Mouse (Mus musculus) adipocyte (in vitro differentiated cells): Measurements from ENCODE around the gene Irx3.

Experiments used
- DNase-seq: peaks from one replicate; pipeline ENCODE4 v3.0.0-alpha.2; 2016; ENCODE audit warnings: low spot score

Irx3 gene

DNA sequence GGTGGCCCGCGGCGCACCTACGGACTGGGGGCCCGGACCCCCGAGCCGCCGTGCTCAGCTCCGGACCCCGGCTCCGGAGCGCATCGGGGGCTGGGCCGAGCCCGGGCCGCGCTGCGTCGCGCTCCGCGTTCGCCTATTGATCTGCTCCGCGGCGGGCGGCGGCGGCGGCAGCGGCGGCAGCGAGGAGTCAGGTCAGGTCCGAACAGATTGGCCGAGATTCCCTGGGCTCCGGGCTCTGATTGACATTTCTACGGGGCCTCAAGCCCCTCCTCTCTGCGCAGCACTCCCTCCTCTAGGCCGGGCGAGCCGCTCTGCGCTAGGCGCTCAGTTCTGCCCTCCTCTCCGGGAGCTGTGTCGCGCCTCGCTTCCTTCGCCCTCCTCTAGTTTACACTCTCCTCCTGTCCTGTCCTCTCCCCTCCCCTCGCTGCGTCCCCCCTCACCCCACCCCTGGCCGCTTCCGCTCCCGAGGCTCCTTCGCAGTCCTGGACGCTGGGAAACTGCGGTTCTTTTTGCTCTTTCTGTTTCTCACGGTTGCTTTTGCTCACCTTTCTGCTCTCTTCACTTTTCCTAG lies 541 bp downstream of the Irx3 start:
- DNase-seq, result peak; percentile 83

DNA sequence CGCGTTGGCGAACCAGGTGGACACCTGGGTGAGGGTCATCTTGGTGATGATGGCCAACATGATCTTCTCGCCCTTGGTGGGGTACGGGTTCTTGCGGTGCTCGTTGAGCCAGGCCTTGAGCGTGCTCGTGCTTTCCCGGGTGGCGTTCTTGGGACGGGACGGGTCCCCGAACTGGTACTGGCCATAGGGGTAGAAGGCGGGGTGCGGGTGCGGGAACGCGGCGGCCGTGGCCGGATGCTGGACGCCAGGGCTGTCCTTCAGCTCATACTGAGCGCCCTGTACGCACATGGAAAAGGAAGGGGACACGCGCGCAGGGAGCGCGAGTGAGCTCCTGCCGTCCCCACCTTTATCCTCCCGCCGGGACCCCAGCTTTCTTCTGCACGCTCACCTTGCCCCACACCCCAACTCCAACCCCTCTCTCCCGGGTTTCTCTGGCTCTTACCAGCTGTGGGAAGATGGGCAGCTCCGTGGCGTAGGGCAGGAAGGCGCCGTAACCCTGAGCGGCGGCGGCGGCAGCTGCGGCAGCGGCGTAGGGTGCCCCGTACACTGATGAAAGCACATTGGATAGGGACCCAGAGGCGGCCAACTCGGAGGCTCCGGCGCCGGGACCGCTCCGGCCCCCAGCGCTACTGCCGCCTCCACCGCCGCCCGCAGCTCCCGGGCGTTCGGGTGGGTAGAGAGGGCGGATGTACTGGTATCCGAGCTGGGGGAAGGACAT lies 1.2 kb downstream of the Irx3 start:
- DNase-seq, result peak; percentile 16

DNA sequence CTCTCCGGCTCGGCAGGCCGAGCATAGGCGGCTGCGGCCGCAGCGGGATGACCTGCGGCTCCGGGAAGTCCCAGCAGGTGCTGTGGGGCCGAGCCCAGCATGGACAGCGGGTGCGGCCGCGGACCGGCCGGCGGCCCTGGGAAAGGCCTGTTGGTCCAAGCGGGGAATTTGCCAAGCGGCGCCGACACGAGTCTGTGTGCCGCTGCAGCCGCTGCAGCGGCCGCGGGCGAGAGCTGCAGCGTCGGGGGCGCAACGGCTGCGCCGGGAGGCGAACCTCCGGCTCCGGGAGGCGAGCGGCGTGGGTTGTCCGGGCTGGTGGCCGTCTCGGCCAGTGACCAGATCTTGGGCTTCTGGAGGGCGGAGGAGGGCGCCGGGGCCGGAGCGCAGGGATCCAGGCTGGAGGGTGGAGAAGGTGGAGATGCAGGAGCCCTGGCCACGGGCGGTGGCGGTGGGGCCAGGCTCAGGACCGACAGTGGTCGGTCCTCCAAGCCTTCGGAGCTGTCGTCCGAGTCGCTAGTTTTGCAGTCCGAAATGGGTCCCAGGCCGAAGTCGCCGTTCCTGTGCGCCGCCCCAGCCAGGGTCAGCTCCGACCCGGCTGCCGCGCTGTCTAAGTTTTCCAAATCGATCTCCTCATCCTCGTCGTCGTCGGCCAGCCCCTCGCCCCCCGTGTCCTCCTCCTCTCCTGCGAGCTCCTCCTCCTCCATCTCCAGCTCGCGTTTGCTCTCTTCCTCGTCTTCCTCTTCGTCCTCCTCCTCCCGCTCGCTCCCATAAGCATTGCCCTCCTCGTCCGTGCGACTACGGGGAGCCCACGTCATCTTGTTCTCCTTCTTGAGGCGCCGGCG lies 2.0 kb downstream of the Irx3 start:
- no peak for DNase-seq

DNA sequence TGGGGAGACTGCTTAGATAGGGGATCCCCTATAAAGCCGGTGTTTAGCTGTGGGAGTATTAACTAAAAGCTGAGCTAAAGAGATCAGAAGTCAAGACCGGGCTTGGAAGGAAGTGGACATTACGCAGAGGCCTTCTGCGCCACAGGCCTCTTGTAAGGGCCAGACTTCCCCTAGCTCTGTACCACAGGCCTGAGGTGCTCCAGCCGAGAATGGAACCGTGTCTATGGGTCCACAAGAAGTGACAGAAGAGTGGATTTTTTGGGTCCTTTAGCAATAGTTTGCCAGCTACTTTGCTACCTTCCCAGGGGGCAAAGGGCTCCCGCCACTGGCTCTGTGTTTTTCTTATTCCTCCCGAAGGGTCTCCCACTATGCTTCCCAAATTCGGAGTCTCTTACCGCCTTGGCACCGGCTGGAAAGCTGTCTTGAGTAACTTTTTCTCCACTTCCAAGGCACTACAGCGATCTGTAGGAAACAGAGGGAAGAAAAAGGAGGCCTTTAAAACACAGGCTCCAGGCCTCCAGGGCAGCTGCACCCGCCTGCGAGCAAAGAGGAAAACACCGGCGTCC lies 2.8 kb downstream of the Irx3 start:
- no peak for DNase-seq

DNA sequence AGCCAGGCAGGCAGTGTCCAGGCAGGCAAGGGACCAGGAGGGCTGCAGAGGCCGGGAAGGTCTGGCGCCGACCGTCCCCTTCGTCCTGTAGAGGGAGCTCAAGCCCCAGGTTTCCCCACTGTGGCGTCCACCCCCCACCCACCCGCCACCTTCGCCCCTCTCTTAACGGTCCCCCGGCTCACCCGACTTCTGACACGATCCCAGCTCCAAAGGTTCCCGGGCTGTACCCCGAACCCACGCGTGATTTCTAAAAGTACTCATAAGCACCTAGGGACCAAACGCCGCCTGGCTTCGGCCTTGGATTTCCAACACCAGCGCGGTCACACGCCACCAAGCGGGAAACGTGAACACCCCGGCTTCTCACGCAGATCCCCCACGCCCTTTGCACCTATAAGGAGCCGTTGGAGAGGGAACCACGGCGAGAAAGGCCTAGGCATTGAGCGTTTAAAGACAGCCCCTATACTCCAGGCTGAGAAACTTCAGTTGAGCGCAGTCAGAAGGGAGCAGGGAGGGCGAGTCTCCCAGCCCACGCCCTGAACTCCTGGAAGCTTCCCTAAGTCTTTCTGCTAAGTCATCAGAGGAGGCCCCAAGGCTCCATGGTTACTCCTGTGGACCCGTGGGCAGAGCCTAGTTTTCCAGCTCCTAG lies 4.1 kb downstream of the Irx3 start:
- DNase-seq, result no peak

DNA sequence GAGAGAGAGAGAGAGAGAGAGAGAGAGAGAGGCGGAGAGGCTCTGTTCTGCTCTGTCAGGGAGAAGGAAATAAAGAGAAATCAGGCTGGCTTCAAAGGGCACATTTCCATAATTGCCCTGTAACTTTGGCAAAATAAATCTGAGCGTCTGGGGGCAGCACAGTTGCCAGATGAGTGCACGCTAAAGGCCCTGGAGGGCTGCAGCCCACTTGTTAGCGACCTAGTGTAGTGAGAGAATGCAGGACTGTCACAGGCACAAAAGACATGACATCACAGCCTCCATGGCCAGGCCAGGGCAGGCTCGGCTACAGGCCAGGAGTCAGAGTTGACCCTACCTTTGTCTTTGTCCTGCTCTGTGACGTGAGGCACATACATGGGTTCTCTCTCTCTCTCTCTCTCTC lies 8.0 kb downstream of the Irx3 start:
- DNase-seq, result no peak

DNA sequence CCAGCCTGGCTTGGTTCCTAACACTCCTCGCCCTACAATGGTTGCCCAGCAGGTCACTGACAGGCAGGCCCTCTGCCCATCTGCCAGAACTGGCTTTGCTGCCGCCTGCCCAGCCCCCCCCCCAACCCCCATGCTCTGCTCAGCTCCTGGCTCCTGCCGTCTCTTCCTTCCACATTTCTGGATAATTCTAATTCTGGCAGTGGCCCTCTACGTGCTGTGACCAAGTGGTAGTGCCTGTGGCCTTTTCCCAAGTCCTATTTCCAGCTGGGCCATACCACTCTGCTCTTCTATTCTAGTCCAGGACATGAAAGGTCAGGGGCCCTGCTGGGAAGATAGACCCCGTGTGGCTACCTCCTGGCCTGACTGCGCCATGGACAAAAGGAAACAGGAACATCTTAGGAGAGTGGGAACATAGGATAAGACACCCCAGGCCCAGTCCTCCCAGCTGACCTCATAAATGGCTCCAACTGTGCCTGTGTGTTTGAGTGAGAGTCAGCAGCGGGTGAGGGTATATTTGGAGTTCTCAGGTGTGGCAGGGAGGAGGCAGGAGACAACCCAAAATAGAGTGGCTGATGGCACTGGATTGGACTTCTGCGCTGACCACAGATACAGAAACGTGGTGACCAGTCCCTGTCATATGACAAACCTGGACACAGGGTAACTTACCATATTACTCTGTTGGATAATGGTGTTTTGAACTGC lies 14.5 kb downstream of the Irx3 start:
- DNase-seq, result no peak

DNA sequence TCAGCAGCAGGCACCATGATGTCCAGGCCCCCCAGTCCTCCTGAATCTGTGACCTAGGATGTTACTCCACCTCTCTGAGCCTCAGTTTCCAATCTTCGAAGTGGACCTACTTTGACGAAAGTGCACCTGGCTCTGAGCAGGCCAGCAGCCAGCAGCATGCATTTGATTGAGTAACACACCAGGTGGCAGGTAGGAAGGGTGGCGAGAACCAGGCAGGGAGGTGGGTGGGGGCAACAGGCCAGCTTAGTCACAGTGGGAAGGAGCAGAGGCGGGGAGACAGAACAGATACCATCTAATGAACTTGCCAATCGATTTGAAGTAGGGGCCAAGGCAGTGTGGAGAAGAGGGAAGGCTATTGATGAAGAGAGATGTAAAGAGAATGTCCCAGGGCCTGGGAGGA lies 18.9 kb downstream of the Irx3 start:
- no peak for DNase-seq

DNA sequence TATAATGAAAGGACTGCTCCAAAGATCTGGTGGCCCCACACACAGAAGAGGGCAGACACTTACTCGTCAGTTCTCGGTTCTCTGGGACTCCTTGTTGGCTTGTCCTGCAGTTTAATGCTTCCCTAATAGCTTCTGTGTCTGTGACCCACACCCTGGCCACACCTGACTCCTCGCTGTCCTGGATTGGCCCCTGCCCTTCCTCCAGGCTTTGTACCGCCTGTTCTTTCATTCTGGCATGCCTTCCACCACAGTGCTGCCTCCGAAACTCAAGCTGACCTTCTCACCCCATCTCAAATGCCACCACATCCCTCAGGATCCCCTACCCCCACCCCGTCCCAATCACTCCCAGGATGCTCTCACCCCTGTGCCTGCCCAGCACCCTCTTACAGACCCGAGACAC lies 19.7 kb downstream of the Irx3 start:
- DNase-seq, result no peak

DNA sequence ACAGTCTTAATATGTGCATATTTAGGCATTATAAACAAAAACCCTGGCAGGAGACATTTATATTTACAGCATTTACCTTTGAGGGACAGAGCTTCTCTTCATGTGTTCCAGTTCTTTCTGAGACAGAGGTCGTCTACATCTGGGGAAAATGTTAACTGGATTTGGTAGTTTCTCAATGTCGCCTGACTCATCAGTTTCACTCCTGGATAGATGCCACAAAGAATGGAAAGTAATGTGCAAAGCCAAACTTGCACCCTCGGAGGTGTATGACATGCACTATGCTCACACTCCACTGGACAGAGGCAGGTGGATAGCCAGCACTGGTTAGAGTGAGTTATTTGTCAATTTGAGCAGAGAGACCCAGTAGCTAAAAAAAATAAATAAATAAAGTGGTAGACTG lies 21.2 kb downstream of the Irx3 start:
- peak; percentile 80 for DNase-seq

DNA sequence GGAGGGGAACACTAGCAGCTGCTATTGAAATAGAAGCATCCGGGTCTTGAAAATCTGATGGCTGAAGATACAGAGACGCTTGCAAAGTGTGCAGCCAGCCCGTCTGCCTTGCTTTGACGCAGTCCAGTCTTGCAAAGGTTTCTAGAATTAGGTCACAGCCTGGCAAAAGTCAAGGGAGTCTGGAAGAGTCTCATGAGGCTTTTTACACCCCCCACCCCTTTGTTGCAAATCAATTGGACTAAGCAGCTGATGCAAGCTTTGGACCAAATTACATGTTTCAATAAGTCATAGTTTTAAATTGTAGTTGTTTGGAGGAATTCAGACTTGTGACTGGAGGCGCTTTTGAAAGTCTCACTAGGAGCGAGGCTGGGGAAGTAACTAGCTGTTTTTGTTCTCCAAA lies 33.0 kb downstream of the Irx3 start:
- peak; percentile 63 for DNase-seq

DNA sequence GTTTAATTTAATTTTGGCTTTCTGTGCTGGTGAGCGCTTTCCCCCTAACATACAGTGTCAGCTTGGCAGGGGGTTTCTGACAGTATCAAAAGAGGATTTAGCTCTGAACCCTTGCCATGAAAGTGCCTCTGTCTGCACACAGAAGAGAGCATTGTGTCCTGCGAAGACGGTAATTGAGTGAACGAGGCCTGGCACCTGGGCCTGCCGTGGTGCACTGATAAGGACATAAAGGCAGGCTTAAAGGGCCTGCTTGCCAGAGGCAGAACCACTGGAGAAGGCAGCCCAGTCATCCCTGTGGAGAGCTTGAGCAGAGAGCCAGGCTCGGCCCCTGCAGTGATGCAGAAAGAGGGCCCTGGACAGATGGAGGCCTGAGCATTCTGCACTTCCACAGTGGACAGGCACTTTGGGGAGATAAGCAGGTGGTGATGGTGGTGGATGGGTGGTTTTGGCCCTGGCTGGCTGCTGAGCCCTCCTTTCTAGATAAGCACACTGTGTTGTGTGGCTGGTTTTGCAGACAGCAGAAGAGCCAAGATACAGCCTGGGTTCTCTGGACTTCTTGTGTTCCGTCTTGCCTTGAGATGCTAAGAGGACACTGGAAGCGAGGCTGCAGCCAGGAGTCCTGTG lies 36.3 kb downstream of the Irx3 start:
- no peak for DNase-seq

DNA sequence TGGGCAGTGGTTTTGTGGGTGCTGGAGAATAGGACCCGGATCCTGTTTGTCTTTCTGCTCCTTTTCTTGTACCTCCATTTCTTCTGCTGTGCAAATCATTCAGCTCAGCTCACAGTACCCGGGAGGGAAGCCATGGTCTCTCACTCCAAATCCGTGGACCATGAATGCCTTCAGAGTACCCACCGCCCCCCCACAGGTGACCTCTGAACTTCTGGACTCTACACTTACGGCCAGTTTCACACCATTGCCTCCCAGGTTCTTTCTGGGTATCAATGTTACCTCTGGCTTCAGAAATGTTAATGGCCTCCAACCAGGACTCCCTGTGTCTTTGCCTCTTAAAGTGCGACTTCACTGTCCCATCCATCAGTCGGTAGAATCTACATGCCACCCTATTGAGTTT lies 46.3 kb downstream of the Irx3 start:
- DNase-seq, result no peak

DNA sequence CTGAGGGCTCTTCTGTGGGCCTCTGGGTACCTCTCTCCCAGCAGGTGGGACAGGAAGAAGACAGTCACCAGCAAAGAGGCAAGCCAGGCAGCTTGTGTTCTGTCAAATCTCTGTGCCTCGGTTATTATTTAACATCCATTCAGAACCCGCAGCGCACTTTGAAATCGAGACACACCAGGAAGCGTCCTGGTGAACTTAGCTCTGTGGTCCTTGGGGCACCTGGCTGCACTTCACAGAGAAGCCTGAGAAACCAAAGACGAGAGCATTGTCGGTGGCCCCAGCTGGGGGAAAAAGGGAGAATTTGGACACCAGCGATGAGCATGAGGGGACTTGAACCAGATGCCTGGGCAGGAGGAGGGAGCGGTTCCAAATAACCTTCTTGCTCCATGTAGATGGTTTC lies 46.8 kb downstream of the Irx3 start:
- DNase-seq, result no peak

DNA sequence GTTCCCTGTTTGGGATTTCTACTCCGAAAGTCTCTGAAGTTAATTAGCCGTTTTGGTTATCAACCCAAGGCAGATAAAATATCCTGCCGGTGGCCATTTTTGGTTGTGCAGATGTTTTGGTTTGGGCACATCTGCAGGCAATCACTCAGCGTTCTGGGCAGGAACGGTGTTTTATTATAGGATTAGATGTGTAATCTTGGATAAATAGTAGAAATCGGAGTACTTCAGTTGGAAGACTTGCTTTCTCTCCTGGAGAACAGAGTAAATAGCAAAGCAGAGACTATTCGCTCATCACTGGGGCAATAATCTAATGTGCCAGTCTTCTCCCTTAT lies 51.1 kb downstream of the Irx3 start:
- DNase-seq, result no peak

DNA sequence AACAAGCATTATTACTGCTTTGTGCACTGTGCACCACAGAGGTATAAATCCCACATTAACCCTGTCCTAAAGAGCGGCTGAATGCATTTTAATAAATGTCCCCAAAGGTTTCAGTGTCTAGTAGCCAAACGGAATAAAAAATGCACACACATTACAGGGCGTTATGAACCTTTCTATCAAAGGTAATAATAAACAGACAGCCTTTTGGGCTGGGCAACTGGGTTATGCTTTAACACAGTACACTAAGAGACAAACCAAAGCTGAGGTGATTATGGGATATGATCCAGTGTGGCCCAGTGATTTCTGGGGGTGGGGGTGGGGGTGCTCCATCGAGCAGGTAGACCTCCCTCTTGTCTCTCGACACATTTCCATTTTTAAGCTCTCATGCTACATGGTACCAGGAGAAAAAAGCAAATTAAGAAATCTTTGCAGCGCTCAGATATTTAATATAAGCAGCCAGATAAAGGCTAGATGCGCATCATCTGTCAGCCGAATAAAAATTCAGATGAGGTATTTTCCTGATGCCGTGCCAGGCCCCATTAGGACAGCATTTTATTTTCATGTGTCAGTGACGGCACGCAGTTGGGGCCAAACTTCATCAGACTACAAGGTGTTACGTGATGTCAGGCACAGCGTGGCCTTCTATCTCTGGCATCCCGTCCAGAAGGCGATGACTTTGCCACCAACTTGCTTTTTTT lies 51.6 kb downstream of the Irx3 start:
- no peak for DNase-seq

DNA sequence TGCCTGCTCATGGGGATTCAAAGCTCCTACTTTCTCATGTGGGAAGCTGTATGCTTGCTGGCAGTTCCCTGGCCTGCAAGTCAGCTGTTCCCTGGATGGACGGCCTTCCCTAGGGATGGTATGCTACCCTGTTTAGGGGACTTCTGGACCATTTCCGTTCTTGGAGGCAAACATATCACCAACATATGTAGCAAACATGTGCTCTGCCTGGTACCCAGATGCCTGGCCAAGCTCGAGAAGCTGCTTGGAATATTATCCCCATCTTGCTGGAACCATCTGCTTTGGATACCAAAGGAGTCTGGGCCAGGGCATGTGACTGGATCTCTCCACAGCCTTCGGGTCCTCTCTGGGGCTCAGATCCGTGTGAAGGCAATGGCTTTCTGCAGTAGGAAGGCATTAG lies 52.5 kb downstream of the Irx3 start:
- DNase-seq, result no peak
